Mouse (Mus musculus): ENCODE measurements around the gene Cd164l2. TPM values are rescaled to one million over a fixed set of nuclear protein-coding genes. Genes with fewer than 3 reads are reported as not detected.

The Cd164l2 gene
- polyA plus RNA-seq, 1 experiment from 2014 or later = 1.6 TPM

DNA sequence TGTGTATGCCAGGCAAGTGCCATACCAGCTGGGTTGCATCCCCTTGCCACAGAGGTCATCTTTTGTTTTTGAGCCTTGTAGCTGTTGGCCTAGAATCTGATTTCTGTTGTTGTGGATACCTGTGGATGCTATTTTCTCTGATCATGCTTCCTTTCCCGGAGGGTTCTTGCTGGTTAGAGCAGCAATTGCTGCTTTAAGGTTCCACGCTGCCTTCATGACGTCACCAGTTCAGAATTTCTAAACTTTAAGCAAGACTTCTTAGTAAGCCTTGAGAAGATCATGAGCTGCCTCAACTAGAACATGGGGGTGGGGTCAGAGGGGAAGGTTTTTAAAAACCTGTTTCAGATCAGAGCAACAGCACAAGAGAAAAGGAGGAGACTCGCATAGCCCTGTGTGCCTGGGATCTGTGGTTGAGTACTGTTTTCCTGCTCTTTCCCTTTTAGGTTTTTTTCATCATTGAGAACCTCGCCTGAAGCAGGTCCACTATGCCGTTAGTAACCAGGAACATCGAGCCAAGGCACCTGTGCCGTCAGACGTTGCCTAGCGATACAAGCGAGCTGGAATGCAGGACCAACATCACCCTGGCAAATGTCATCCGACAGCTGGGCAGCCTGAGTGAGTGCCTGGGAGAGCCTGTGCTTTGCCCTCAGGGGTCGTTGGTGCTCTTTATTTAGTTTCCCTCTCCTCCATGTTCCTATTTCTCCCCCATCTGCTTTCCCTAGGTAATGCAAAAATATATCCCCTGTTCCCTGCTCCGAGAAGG lies 35.8 kb upstream of the Cd164l2 start:
- 38% methylated on average over 14 of the region's 14 CpGs for WGBS
- peaks cover 2% of the 10 kb centered on the region; the same call in 1 of the 2 replicates for H3K36me3 ChIP-seq (ENCODE audit: control insufficient read depth, insufficient read depth, low read length)
- no peak for ATAC-seq

DNA sequence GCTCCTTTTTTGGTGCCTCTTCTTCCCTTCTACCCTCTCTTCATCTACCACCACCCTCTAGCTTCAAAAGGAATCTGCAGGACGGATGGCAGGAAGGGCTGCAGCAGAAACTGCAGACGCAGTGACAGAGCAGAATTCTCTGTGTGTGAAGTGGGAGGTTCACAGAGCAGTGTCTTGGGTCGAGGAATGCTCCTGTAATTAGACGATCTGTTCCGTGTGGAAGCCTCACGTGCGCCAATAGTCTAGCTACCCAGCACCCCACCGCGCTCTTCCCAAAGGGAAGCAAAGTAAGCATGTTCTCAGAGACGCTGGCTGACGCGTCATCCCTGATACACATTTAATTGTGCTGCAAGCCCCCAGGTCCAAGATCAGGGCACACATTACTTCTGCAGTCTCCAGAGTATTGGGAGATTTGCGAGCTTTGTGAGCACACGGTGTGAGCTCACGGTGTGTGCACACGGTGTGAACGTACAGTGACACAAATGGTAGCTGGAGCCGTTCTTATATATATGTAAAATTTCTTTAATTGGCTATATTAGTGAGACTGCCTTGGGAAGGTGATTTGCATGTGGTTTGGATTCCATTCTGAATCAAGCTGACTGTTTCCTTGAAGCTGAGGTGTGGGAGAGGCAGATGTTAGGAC lies 35.0 kb upstream of the Cd164l2 start:
- Histone ChIP-seq H3K27me3 (replicated peaks; ENCODE audit: control insufficient read depth, insufficient read depth, low read length) (no peaks in the 10 kb centered on the region), H3K4me2 (ENCODE audit: low read depth, low read length) (no peak overlapping the region), H3K4me1 (ENCODE audit: control insufficient read depth, insufficient read depth, low read length) (peaks cover 45% of the 10 kb centered on the region), H3K9ac (ENCODE audit: low read depth, low read length) (peak overlapping the region; percentile 31; the same call in 1 of the 2 replicates), H3K27ac (ENCODE audit: low read length) (peak overlapping the region; percentile 62), H3K36me3 (ENCODE audit: control insufficient read depth, insufficient read depth, low read length) (peaks cover 2% of the 10 kb centered on the region; the same call in 1 of the 2 replicates), H3K4me3 (ENCODE audit: low read length) (no peak overlapping the region), H3K9me3 (ENCODE audit: control insufficient read depth, low read length) (no peaks in the 10 kb centered on the region)
- WGBS = 74% methylated on average over 18 of the region's 18 CpGs
- ATAC-seq = no peak

More for the DNA sequence above, 35.8 kb upstream of the Cd164l2 start:
- H3K27ac ChIP-seq (ENCODE audit: low read length) = peak overlapping the region; percentile 62
- H3K9me3 ChIP-seq (ENCODE audit: control insufficient read depth, low read length) = no peaks in the 10 kb centered on the region
- peaks cover 48% of the 10 kb centered on the region for H3K4me1 ChIP-seq (ENCODE audit: control insufficient read depth, insufficient read depth, low read length)
- H3K4me3 ChIP-seq (ENCODE audit: low read length) = no peak overlapping the region
- H3K9ac ChIP-seq (ENCODE audit: low read depth, low read length) = peak overlapping the region; percentile 31; the same call in 1 of the 2 replicates
- H3K27me3 ChIP-seq (replicated peaks; ENCODE audit: control insufficient read depth, insufficient read depth, low read length) = no peaks in the 10 kb centered on the region
- peak overlapping the region; percentile 12; the same call in 1 of the 2 replicates for H3K4me2 ChIP-seq (ENCODE audit: low read depth, low read length)

DNA sequence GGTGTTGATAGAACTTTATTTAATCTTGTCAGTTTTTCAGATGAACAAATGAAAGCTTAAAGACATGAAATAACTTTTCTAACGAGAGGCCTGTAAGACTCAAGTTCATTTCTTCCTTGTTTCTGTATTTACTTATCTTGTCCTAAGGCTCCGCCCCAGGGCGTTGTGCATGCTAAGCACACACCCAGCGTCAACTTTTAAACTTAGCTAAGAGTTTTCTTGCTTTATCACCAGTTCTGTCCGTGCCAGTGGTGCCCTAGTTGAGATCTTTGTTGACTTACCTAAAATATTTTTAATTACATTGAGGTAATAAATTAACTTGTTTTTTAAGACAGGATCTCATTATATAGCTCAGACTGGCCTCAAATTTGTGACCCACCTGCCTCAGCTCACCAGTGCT lies 33.6 kb upstream of the Cd164l2 start:
- Histone ChIP-seq H3K9ac (ENCODE audit: low read depth, low read length) (no peak overlapping the region), H3K4me3 (ENCODE audit: low read length) (no peak overlapping the region), H3K36me3 (ENCODE audit: control insufficient read depth, insufficient read depth, low read length) (peaks cover 2% of the 10 kb centered on the region; the same call in 1 of the 2 replicates), H3K9me3 (ENCODE audit: control insufficient read depth, low read length) (no peaks in the 10 kb centered on the region), H3K27me3 (replicated peaks; ENCODE audit: control insufficient read depth, insufficient read depth, low read length) (no peaks in the 10 kb centered on the region), H3K4me1 (ENCODE audit: control insufficient read depth, insufficient read depth, low read length) (peaks cover 44% of the 10 kb centered on the region), H3K27ac (ENCODE audit: low read length) (peak overlapping the region; percentile 24; the same call in 1 of the 2 replicates), H3K4me2 (ENCODE audit: low read depth, low read length) (no peak overlapping the region)
- ATAC-seq = peak; percentile 47; the same call in 1 of the 2 replicates
- 61% methylated on average over 5 of the region's 5 CpGs for WGBS

DNA sequence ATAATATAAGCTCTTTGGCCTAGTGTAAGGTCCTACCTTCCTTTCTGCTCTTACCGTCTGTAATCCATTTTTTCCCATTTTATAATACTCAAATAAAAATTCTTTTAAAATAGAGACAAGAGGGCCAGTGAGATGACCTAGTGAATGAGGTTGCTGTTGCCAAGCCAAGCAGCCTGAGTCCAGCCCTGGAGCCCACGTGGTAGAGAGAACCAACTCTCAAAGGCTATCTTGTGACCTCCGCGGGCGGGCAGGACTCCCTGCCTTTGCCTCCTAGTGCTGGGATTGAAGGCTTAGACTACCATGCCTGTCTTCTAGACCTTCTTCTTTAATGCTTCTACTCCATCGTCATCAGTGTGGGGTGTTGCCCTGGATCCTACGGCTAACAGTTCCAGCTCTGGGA lies 32.7 kb upstream of the Cd164l2 start:
- H3K27ac ChIP-seq (ENCODE audit: low read length) = no peak overlapping the region
- peaks cover 2% of the 10 kb centered on the region; the same call in 1 of the 2 replicates for H3K36me3 ChIP-seq (ENCODE audit: control insufficient read depth, insufficient read depth, low read length)
- peaks cover 49% of the 10 kb centered on the region for H3K4me1 ChIP-seq (ENCODE audit: control insufficient read depth, insufficient read depth, low read length)
- no peak overlapping the region for H3K4me3 ChIP-seq (ENCODE audit: low read length)
- no peaks in the 10 kb centered on the region for H3K27me3 ChIP-seq (replicated peaks; ENCODE audit: control insufficient read depth, insufficient read depth, low read length)
- ATAC-seq = no peak
- no peak overlapping the region for H3K9ac ChIP-seq (ENCODE audit: low read depth, low read length)
- no peaks in the 10 kb centered on the region for H3K9me3 ChIP-seq (ENCODE audit: control insufficient read depth, low read length)
- H3K4me2 ChIP-seq (ENCODE audit: low read depth, low read length) = no peak overlapping the region
- 90% methylated on average over 7 of the region's 7 CpGs for WGBS

DNA sequence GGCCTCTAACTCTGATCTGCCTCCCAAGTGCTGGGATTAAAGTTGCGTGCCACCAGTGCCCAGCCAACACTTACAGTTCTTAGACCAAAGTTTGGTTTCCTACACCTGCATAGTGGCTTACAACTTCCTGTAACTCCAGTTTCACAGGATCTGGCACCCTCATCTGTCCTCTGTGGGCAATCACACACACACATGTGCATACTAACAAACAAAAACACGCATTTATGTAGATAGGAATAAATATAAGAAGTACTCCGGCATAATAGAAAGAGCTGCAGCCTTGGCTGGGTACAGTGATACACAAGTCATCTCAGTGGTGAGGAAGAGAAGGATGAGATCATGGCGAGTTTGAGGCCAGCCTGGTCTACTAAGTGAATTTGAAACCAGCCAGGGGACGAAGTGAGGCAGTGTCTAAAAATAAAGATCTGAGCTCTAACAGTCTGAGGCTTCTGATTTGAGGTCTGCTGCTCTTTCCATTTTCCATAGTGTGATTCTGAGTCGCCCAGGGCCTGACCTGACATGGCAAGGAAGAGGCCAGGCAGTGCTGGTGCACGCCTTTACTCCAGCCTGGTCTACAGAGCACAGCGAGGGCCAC lies 29.4 kb upstream of the Cd164l2 start:
- Histone ChIP-seq H3K27ac (ENCODE audit: low read length) (no peak overlapping the region), H3K4me3 (ENCODE audit: low read length) (no peak overlapping the region), H3K4me2 (ENCODE audit: low read depth, low read length) (no peak overlapping the region), H3K4me1 (ENCODE audit: control insufficient read depth, insufficient read depth, low read length) (peaks cover 34% of the 10 kb centered on the region), H3K27me3 (replicated peaks; ENCODE audit: control insufficient read depth, insufficient read depth, low read length) (no peaks in the 10 kb centered on the region), H3K9me3 (ENCODE audit: control insufficient read depth, low read length) (no peaks in the 10 kb centered on the region), H3K9ac (ENCODE audit: low read depth, low read length) (no peak overlapping the region), H3K36me3 (ENCODE audit: control insufficient read depth, insufficient read depth, low read length) (peaks cover 10% of the 10 kb centered on the region; the same call in 1 of the 2 replicates)
- no peak for ATAC-seq
- 89% methylated on average over 8 of the region's 8 CpGs for WGBS

DNA sequence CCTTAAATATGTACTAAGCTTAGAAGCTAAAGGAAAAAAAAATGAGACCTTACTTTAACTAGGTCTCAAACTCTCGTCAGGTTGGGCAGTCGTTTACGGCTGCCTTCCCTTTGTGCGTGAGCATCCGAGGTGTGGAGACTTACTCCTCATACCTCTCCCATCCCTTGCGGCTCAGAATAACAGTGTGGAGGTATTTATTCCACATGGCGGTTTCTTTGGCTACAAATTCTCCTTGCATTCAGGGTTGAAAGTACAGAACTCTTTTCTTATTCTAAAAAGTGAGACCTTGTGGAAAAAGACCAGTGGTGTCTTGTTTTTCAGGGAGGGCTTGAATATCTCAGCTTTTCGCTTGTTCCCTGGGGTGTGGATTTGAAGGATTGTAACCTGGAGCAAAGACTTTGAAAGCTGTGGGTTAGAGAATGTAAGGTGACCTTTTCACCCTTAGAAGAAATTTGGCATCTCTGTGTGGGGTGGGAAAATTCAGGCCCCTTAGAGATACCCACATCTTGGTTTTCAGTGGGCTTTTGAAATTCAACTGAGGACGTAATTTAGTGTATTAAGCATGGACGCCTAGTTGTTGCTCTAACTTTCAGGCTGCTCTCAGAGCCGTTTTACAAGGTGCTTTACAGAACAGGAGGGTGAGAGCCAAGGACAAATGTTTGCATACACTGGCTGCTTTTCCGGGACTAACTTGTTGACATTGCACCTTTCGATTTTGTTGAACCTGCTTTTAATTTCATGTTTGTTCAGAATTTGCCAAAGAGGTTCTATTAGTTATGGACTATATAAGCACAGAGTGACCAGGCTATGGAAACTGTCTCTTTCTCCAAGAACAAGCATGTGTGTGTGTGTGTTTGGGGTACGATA lies 27.7 kb upstream of the Cd164l2 start:
- Histone ChIP-seq H3K4me2 (ENCODE audit: low read depth, low read length) (no peak overlapping the region), H3K9ac (ENCODE audit: low read depth, low read length) (no peak overlapping the region), H3K36me3 (ENCODE audit: control insufficient read depth, insufficient read depth, low read length) (peaks cover 10% of the 10 kb centered on the region), H3K4me1 (ENCODE audit: control insufficient read depth, insufficient read depth, low read length) (peaks cover 25% of the 10 kb centered on the region), H3K27ac (ENCODE audit: low read length) (peak overlapping the region; percentile 87), H3K4me3 (ENCODE audit: low read length) (no peak overlapping the region), H3K27me3 (replicated peaks; ENCODE audit: control insufficient read depth, insufficient read depth, low read length) (no peaks in the 10 kb centered on the region), H3K9me3 (ENCODE audit: control insufficient read depth, low read length) (no peaks in the 10 kb centered on the region)
- no peak for ATAC-seq
- WGBS = 54% methylated on average over 14 of the region's 14 CpGs

DNA sequence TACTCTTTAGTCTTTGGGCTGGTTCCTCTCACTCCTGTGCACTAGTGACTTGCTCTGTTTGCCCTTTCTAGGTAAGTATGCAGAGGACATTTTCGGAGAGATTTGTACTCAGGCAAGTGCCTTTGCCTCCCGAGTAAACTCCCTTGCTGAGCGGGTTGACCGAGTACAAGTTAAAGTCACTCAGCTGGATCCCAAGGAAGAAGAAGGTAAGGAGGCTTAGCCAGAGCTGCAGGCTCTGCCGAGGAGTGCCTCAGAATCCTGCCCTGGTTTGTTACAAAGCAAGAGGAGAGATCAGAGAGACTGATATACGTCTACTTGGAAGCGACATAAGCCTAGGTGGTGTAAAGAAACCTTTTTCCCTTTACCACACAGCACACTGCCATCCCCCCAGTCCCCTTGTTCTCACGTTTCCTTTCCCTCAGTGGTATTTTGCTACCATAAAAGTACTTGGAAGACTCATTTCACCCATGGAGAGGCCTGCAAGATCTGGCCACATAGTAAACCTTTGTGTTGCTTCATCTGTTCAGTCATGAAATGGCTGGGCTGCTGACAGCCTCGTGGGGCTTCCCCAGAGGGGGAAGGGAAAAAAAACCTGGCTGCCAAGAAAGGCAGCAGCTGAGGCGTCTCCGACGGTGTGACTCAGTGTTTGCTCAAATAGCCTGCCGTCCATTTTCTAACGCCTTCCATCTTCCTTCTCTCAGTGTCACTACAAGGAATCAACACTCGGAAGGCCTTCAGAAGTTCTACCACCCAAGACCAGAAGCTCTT lies 26.8 kb upstream of the Cd164l2 start:
- H3K4me1 ChIP-seq (ENCODE audit: control insufficient read depth, insufficient read depth, low read length) = peaks cover 25% of the 10 kb centered on the region
- H3K27ac ChIP-seq (ENCODE audit: low read length) = peak overlapping the region; percentile 87
- H3K27me3 ChIP-seq (replicated peaks; ENCODE audit: control insufficient read depth, insufficient read depth, low read length) = no peaks in the 10 kb centered on the region
- 20% methylated on average over 15 of the region's 15 CpGs for WGBS
- H3K36me3 ChIP-seq (ENCODE audit: control insufficient read depth, insufficient read depth, low read length) = peaks cover 16% of the 10 kb centered on the region
- no peak overlapping the region for H3K9ac ChIP-seq (ENCODE audit: low read depth, low read length)
- ATAC-seq = peak; percentile 81
- no peak overlapping the region for H3K4me3 ChIP-seq (ENCODE audit: low read length)
- H3K4me2 ChIP-seq (ENCODE audit: low read depth, low read length) = 0 out of 2 replicates have a peak overlapping the region, but pooled peaks have one; percentile 11
- H3K9me3 ChIP-seq (ENCODE audit: control insufficient read depth, low read length) = no peaks in the 10 kb centered on the region

DNA sequence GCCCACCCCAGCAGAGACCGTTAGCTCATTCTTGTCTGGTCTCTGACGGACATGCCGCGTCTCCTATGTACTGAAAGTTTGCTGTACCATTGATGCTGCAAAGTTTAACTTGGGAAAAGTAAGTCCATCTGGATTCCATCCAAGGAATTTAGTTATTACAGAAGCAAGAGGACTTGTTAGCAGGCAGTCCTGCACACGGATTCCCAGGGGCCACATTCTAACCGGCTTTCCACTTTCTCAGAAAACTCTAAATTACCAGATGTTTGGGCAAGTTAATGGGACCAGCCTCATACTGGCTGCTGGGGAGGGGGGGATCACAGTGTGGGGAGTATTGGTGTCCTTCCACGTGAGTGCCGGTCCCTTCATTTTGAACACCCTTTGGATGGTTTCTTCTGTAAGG lies 26.0 kb upstream of the Cd164l2 start:
- Histone ChIP-seq H3K9me3 (ENCODE audit: control insufficient read depth, low read length) (no peaks in the 10 kb centered on the region), H3K9ac (ENCODE audit: low read depth, low read length) (no peak overlapping the region), H3K27ac (ENCODE audit: low read length) (peak overlapping the region; percentile 87), H3K4me2 (ENCODE audit: low read depth, low read length) (0 out of 2 replicates have a peak overlapping the region, but pooled peaks have one; percentile 11), H3K27me3 (replicated peaks; ENCODE audit: control insufficient read depth, insufficient read depth, low read length) (no peaks in the 10 kb centered on the region), H3K4me3 (ENCODE audit: low read length) (no peak overlapping the region), H3K4me1 (ENCODE audit: control insufficient read depth, insufficient read depth, low read length) (peaks cover 25% of the 10 kb centered on the region), H3K36me3 (ENCODE audit: control insufficient read depth, insufficient read depth, low read length) (peaks cover 16% of the 10 kb centered on the region)
- 65% methylated on average over 8 of the region's 8 CpGs for WGBS
- ATAC-seq = no peak

All from intestine, embryonic 16.5 days (tissue).